14 mouse cellular contexts compared by ENCODE assay signal in genomic region chr6:83392166-83392780, GRCm38 (mm10). TPM values are rescaled to one million over a fixed set of nuclear protein-coding genes. Genes with fewer than 3 reads are reported as not detected.
A peak's percentile ranks its signal among the peaks of the same experiment; 100 is the strongest.
DNase-seq lines count a peak whose midpoint lies in the region; ATAC-seq and TF ChIP-seq lines count a peak whose summit lies in the region.
"Had no signal": no experiment of that assay in that cellular context is flagged by ENCODE, and none has a peak within 500 bp of the region (broad histone marks: within the 10 kb centered on the region; RNA-seq: fewer than 3 reads in every experiment).

No protein-coding gene starts in this region.

- peak; percentile 87 for ATAC-seq in forebrain, postnatal 0 days
- ATAC-seq in forebrain, embryonic 11.5 days (replicated peaks; ENCODE audit: low FRiP score), result no peak
- ATAC-seq in lung, postnatal 0 days, result no peak
- no peak for ATAC-seq in intestine, embryonic 15.5 days

- no peaks in the 10 kb centered on the region for H3K27me3 ChIP-seq in forebrain, postnatal 0 days (ENCODE audit: insufficient read depth, low read length)
- no peaks in the 10 kb centered on the region for H3K27me3 ChIP-seq in forebrain, embryonic 11.5 days (ENCODE audit: control insufficient read depth, insufficient read depth, low read length)
- H3K27me3 ChIP-seq in lung, postnatal 0 days (replicated peaks; ENCODE audit: insufficient read depth, low read length), result no peaks in the 10 kb centered on the region
- H3K27me3 ChIP-seq in intestine, embryonic 15.5 days (replicated peaks), result no peaks in the 10 kb centered on the region
- H3K27me3 ChIP-seq: CH12.LX; heart, embryonic 13.5 days had no signal

- no peak overlapping the region for H3K27ac ChIP-seq in forebrain, postnatal 0 days (ENCODE audit: low read depth, low read length)
- H3K27ac ChIP-seq in forebrain, embryonic 11.5 days (ENCODE audit: low read depth, low read length), result no peak overlapping the region
- peak overlapping the region; percentile 24; the same call in 1 of the 2 replicates for H3K27ac ChIP-seq in left cerebral cortex, adult 2 months
- H3K27ac ChIP-seq in lung, postnatal 0 days (ENCODE audit: low read length), result peak overlapping the region; percentile 64
- H3K27ac ChIP-seq in intestine, embryonic 15.5 days, result no peak overlapping the region
- H3K27ac ChIP-seq: forebrain, embryonic 10.5 days; heart, embryonic 13.5 days; kidney, postnatal 0 days had no signal

- whole genome bisulfite sequencing in forebrain, postnatal 0 days, result 60% methylated on average over 8 of the region's 8 CpGs
- 93% methylated on average over 8 of the region's 8 CpGs for WGBS in forebrain, embryonic 11.5 days
- 53% methylated on average over 8 of the region's 8 CpGs for WGBS in lung, postnatal 0 days
- 74% methylated on average over 8 of the region's 8 CpGs for WGBS in intestine, embryonic 15.5 days

- H3K36me3 ChIP-seq in forebrain, postnatal 0 days (ENCODE audit: insufficient read depth), result peaks cover 22% of the 10 kb centered on the region
- peaks cover 13% of the 10 kb centered on the region; the same call in 1 of the 2 replicates for H3K36me3 ChIP-seq in forebrain, embryonic 11.5 days (ENCODE audit: control insufficient read depth, insufficient read depth, low read length)
- H3K36me3 ChIP-seq in lung, postnatal 0 days (ENCODE audit: insufficient read depth, low read length), result no peaks in the 10 kb centered on the region
- H3K36me3 ChIP-seq in intestine, embryonic 15.5 days, result peaks cover 21% of the 10 kb centered on the region

- no peaks in the 10 kb centered on the region; the same call in 1 of the 2 replicates for H3K4me1 ChIP-seq in forebrain, postnatal 0 days (ENCODE audit: insufficient read depth)
- H3K4me1 ChIP-seq in forebrain, embryonic 11.5 days (replicated peaks; ENCODE audit: control insufficient read depth, insufficient read depth, low read length), result no peaks in the 10 kb centered on the region
- H3K4me1 ChIP-seq in lung, postnatal 0 days (ENCODE audit: insufficient read depth, low read depth, low read length), result 0 out of 2 replicates have a peak, but pooled peaks cover 4% of the 10 kb centered on the region
- H3K4me1 ChIP-seq in intestine, embryonic 15.5 days (replicated peaks), result no peaks in the 10 kb centered on the region
- H3K4me1 ChIP-seq: heart, embryonic 13.5 days had no signal

- H3K9me3 ChIP-seq in forebrain, postnatal 0 days (ENCODE audit: low read length), result no peaks in the 10 kb centered on the region
- no peaks in the 10 kb centered on the region for H3K9me3 ChIP-seq in forebrain, embryonic 11.5 days (ENCODE audit: control insufficient read depth, low read length)
- H3K9me3 ChIP-seq in lung, postnatal 0 days (ENCODE audit: low read length), result no peaks in the 10 kb centered on the region
- no peaks in the 10 kb centered on the region for H3K9me3 ChIP-seq in intestine, embryonic 15.5 days
- H3K9me3 ChIP-seq: forebrain, embryonic 10.5 days; heart, embryonic 13.5 days had no signal

- no peak overlapping the region for H3K4me2 ChIP-seq in forebrain, postnatal 0 days (ENCODE audit: low read depth)
- H3K4me2 ChIP-seq in forebrain, embryonic 11.5 days (ENCODE audit: low read depth, low read length, severe bottlenecking), result no peak overlapping the region
- no peak overlapping the region for H3K4me2 ChIP-seq in lung, postnatal 0 days (replicated peaks; ENCODE audit: low read depth, low read length)
- H3K4me2 ChIP-seq in intestine, embryonic 15.5 days (replicated peaks), result no peak overlapping the region
- H3K4me2 ChIP-seq: heart, embryonic 13.5 days had no signal

- DNase-seq in forebrain, postnatal 0 days, result peak; percentile 77
- no peak for DNase-seq in forebrain, embryonic 11.5 days (ENCODE audit: low spot score)
- no peak for DNase-seq in left cerebral cortex, adult 2 months (ENCODE audit: extremely low spot score in 1 of 2, low spot score in 2 of 2)
- DNase-seq in left cerebral cortex, postnatal 4 days, result no peak
- DNase-seq in kidney, postnatal 10 days, result peak; percentile 34
- DNase-seq in lung, postnatal 0 days (ENCODE audit: low spot score), result peak; percentile 41
- DNase-seq in spleen, adult 12 weeks (ENCODE audit: low spot score), result no peak
- DNase-seq: retina, postnatal 1 day; thymus, postnatal 25 days had no signal

- no peak overlapping the region for H3K9ac ChIP-seq in forebrain, postnatal 0 days
- no peak overlapping the region for H3K9ac ChIP-seq in forebrain, embryonic 11.5 days (ENCODE audit: low read length)
- no peak overlapping the region for H3K9ac ChIP-seq in lung, postnatal 0 days (replicated peaks; ENCODE audit: low read depth)
- H3K9ac ChIP-seq in intestine, embryonic 15.5 days, result no peak overlapping the region
- H3K9ac ChIP-seq: heart, embryonic 13.5 days had no signal

- TF ChIP-seq CTCF in forebrain, postnatal 0 days (IDR thresholded peaks at IDR 0.05; ENCODE audit: low read depth), result no peak
- no peak for TF ChIP-seq CTCF in left cerebral cortex, adult 2 months (IDR thresholded peaks at IDR 0.05)
- no peak for TF ChIP-seq CTCF in lung, postnatal 0 days (IDR thresholded peaks at IDR 0.05)

- intact Hi-C loops in left cerebral cortex, adult 2 months (cut with DNase I), result no loop called here
- intact Hi-C loops in left cerebral cortex, postnatal 4 days (cut with DNase I), result no loop called here

- no peak overlapping the region for H3K4me3 ChIP-seq in forebrain, postnatal 0 days (ENCODE audit: low read depth, low read length)
- H3K4me3 ChIP-seq in forebrain, embryonic 11.5 days (ENCODE audit: low read depth, low read length), result no peak overlapping the region
- no peak overlapping the region for H3K4me3 ChIP-seq in left cerebral cortex, adult 2 months
- H3K4me3 ChIP-seq in lung, postnatal 0 days (ENCODE audit: low read depth, low read length), result no peak overlapping the region
- no peak overlapping the region for H3K4me3 ChIP-seq in intestine, embryonic 15.5 days (replicated peaks)
- H3K4me3 ChIP-seq: forebrain, embryonic 10.5 days; heart, embryonic 13.5 days had no signal

- TF ChIP-seq EP300 in lung, postnatal 0 days (IDR thresholded peaks at IDR 0.05), result no peak

RNA-seq across cellular contexts. Expression of gene Bola3, which starts 43.3 kb away (rescaled TPM):
- total RNA-seq in forebrain, postnatal 0 days (2014; rRNA removed), result 6.6 and 7.7 TPM in 2 replicates
- polyA plus RNA-seq in forebrain, postnatal 0 days (2015; fragmentation: Nextera tagmentation; extraction: Ambion mirVana), result 50.2 and 55.7 TPM in 2 replicates
- polyA plus RNA-seq in forebrain, embryonic 11.5 days (2014; fragmentation: Nextera tagmentation; extraction: Ambion mirVana), result 128 and 140 TPM in 2 replicates
- total RNA-seq in left cerebral cortex, adult 2 months (2021), result 10 to 100 TPM; 49.3 to 54.3 TPM
- 10 to 100 TPM; 16.4 to 21.0 TPM for total RNA-seq in left cerebral cortex, postnatal 4 days (2021)
- polyA plus RNA-seq in lung, postnatal 0 days (2015; fragmentation: Nextera tagmentation; extraction: Ambion mirVana), result 101 and 120 TPM in 2 replicates
- 183 and 188 TPM in 2 replicates for polyA plus RNA-seq in intestine, embryonic 15.5 days (2015; fragmentation: Nextera tagmentation; extraction: Ambion mirVana)

Comparison
In these comparisons a context has a peak if more than half of its experiments do, and no peak if none do; other contexts are left out.
1. DNase-seq: peak in forebrain, postnatal 0 days (single experiment), kidney, postnatal 10 days (single experiment) and lung, postnatal 0 days (single experiment); none in forebrain, embryonic 11.5 days (single experiment), left cerebral cortex, adult 2 months (0 of 2), left cerebral cortex, postnatal 4 days (single experiment) and spleen, adult 12 weeks (single experiment).
2. H3K27ac ChIP-seq: peak in left cerebral cortex, adult 2 months (single experiment) and lung, postnatal 0 days (single experiment); none in forebrain, postnatal 0 days (single experiment), forebrain, embryonic 11.5 days (single experiment) and intestine, embryonic 15.5 days (single experiment).